Mouse (Mus musculus): ENCODE measurements at regions not wholly inside any gene's neighbourhood (a gene's known extent, or its start where the extent isn't known, plus 50 kb on each side); places are given as distances from the start of the nearest gene placed in this dataset.

DNA sequence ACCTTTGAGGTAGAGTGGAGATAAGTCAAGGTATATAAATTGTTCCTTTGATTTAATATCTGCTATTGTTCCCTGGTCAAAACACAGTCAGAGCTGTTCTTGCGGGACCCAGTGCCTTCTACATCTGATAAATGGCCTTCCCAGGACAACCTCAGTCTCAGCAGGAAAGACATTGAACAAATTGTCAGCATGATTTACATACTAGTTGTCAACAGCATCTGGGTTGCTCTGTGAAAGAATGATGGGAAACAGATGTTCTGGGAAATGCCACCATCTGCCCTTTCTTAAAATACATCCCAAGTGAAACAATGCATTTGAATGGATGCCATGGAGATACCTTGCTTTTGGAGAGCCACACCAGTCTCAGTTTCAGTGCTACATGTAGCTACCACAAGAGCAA lies 296.2 kb downstream of the Cdh10 start:
- TF ChIP-seq CTCF (IDR thresholded peaks at IDR 0.05 in 2 of 3, conservative IDR thresholded peaks at IDR 0.05 in 1 of 3; ENCODE audit: control insufficient read depth in 1 of 3, insufficient read depth in 1 of 3, low read depth in 2 of 3, low read length in 3 of 3, poor library complexity in 1 of 3, severe bottlenecking in 1 of 3) (no peak), EP300 (IDR thresholded peaks at IDR 0.05; ENCODE audit: low read depth in 1 of 2, low read length in 2 of 2) (no peak), MEF2A (IDR thresholded peaks at IDR 0.05; ENCODE audit: extremely low read depth, insufficient replicate concordance, low read depth, low read length, poor library complexity, severe bottlenecking) (no peak), POLR2A (IDR thresholded peaks at IDR 0.05; ENCODE audit: control insufficient read depth in 1 of 2, insufficient read depth in 1 of 2, low read depth in 1 of 2, low read length in 2 of 2, poor library complexity in 1 of 2) (no peak), MAFK (IDR thresholded peaks at IDR 0.05; ENCODE audit: borderline replicate concordance, low read depth, low read length) (no peak), MAX (IDR thresholded peaks at IDR 0.05; ENCODE audit: low read length) (no peak), E2F4 (IDR thresholded peaks at IDR 0.05; ENCODE audit: borderline replicate concordance, low read depth, low read length) (no peak), USF1 (IDR thresholded peaks at IDR 0.05; ENCODE audit: low read depth, low read length) (no peak), GABPA (IDR thresholded peaks at IDR 0.05; ENCODE audit: low read depth, low read length) (no peak), MYC (IDR thresholded peaks at IDR 0.05; ENCODE audit: low read depth, low read length) (no peak)
